Comparison of ENCODE assay signal across 9 mouse cellular contexts in the genomic region with DNA sequence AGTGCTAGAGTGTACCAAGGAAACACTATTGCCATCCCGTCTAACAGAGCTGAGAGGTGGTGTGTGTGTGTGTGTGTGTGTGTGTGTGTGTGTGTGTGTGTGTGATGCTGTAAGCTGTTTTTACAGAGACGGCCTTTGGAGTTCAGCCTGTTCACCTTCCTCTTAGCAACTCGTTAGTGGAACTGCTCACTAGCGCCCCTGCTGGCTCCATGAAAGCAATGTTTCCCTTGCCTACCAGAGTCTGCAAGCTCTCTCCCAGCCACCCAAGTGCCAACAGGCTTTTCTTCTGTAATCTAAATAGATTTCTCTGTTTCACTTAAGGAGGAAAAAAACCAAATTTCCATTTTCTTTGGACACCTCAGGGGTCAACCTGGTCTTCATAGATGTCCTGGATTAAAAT.
DNase-seq lines count a peak whose midpoint lies in the region; ATAC-seq lines count a peak whose summit lies in the region.
"Had no signal": no experiment of that assay in that cellular context is flagged by ENCODE, and none has a peak within 500 bp of the region (broad histone marks: within the 10 kb centered on the region; RNA-seq: fewer than 3 reads in every experiment).

No protein-coding gene starts in this region.

- no peak overlapping the region for H3K27ac ChIP-seq in heart, embryonic 12.5 days (ENCODE audit: poor library complexity, severe bottlenecking)
- H3K27ac ChIP-seq: embryonic facial prominence, embryonic 13.5 days had no signal

- H3K9me3 ChIP-seq in heart, embryonic 12.5 days (replicated peaks) = no peaks in the 10 kb centered on the region
- H3K9me3 ChIP-seq: embryonic facial prominence, embryonic 13.5 days had no signal

- no peak overlapping the region for H3K4me3 ChIP-seq in heart, embryonic 12.5 days
- H3K4me3 ChIP-seq: embryonic facial prominence, embryonic 13.5 days had no signal

- H3K9ac ChIP-seq in heart, embryonic 12.5 days = no peak overlapping the region
- H3K9ac ChIP-seq: embryonic facial prominence, embryonic 13.5 days had no signal

- ATAC-seq in heart, embryonic 12.5 days (ENCODE audit: insufficient number of reproducible peaks, low FRiP score) = no peak
- 0 out of 2 replicates have a peak, but pooled peaks have one; percentile 65 for ATAC-seq in megakaryocyte-erythroid progenitor cell, adult 5-6 weeks (replicated peaks; ENCODE audit: low FRiP score, low TSS enrichment, poor library complexity, severe bottlenecking)

- peak; percentile 21 for DNase-seq in heart, postnatal 4 days
- DNase-seq in thymus, postnatal 0 days (ENCODE audit: low spot score) = peak; percentile 33
- no peak for DNase-seq in thymus, adult 18-20 months
- DNase-seq in embryo, embryonic 10.5 days (ENCODE audit: low spot score) = peak; percentile 75
- no peak for DNase-seq in spleen, postnatal 14 days (ENCODE audit: low spot score in 2 of 2)
- no peak for DNase-seq in heart, adult 9 months (ENCODE audit: low spot score in 2 of 2)

- H3K4me2 ChIP-seq in heart, embryonic 12.5 days = no peak overlapping the region
- H3K4me2 ChIP-seq: embryonic facial prominence, embryonic 13.5 days had no signal

- H3K4me1 ChIP-seq in heart, embryonic 12.5 days (replicated peaks) = no peaks in the 10 kb centered on the region
- H3K4me1 ChIP-seq: embryonic facial prominence, embryonic 13.5 days had no signal

- H3K27me3 ChIP-seq in heart, embryonic 12.5 days (replicated peaks) = no peaks in the 10 kb centered on the region
- H3K27me3 ChIP-seq: embryonic facial prominence, embryonic 13.5 days had no signal

- 34% methylated on average over 4 of the region's 4 CpGs for WGBS in heart, embryonic 12.5 days

- no peaks in the 10 kb centered on the region for H3K36me3 ChIP-seq in heart, embryonic 12.5 days
- H3K36me3 ChIP-seq: embryonic facial prominence, embryonic 13.5 days had no signal

Comparison
In these comparisons a context has a peak if more than half of its experiments do, and no peak if none do; other contexts are left out.
1. DNase-seq: peak in heart, postnatal 4 days (single experiment), thymus, postnatal 0 days (single experiment) and embryo, embryonic 10.5 days (single experiment); none in thymus, adult 18-20 months (0 of 2), spleen, postnatal 14 days (0 of 2) and heart, adult 9 months (0 of 2).